Mouse (Mus musculus) ES-E14 (cell line): ENCODE measurements around the gene Osbpl10. TPM values are rescaled to one million over a fixed set of nuclear protein-coding genes. Genes with fewer than 3 reads are reported as not detected.

ENCODE experiments used
- DNase-seq: peaks from one replicate; pipeline ENCODE4 v3.0.0-alpha.2; 2013; ENCODE audit warnings: low read depth, low spot score
- H3K27ac ChIP-seq: 2 replicates; pipeline ENCODE4 v1.5.1; 2012; ENCODE audit warnings: low read depth, mild to moderate bottlenecking, low read length, moderate library complexity, mixed read lengths; ENCODE audit not compliant: poor library complexity, insufficient read depth, severe bottlenecking
- H3K36me3 ChIP-seq: 2 replicates; pipeline ENCODE4 v1.6.1; 2012; ENCODE audit warnings: mild to moderate bottlenecking, low read length, moderate library complexity, mixed read lengths; ENCODE audit not compliant: control insufficient read depth, poor library complexity, insufficient read depth, severe bottlenecking
- H3K4me1 ChIP-seq, 2 experiments: fragments of 150-350 bp in 1 of 2; sonication (generic) in 1 of 2; 2 replicates each; pipeline ENCODE4 v1.6.1; 2012; ENCODE audit warnings: low read length in 2 of 2, mild to moderate bottlenecking in 1 of 2, mixed read lengths in 1 of 2; ENCODE audit not compliant: control insufficient read depth in 2 of 2, insufficient read depth in 2 of 2, poor library complexity in 1 of 2
- H3K4me3 ChIP-seq, 2 experiments: fragments of 150-350 bp in 1 of 2; sonication (generic) in 1 of 2; 2 replicates each; pipeline ENCODE4 v1.5.1; 2012; ENCODE audit warnings: low read length in 2 of 2, low read depth in 1 of 2, mild to moderate bottlenecking in 1 of 2, mixed read lengths in 1 of 2; ENCODE audit not compliant: insufficient read depth in 1 of 2, poor library complexity in 1 of 2, severe bottlenecking in 1 of 2
- H3K9ac ChIP-seq: 2 replicates; pipeline ENCODE4 v1.6.1; 2012; ENCODE audit warnings: low read depth, mild to moderate bottlenecking, low read length, mixed read lengths; ENCODE audit not compliant: poor library complexity, insufficient read depth, severe bottlenecking
- H3K9me3 ChIP-seq: fragments of 150-350 bp; sonication (generic); 2 replicates; pipeline ENCODE4 v1.6.1; 2012; ENCODE audit warnings: low read depth, mild to moderate bottlenecking, low read length; ENCODE audit not compliant: control insufficient read depth, insufficient read depth
- CHD2 ChIP-seq: IDR thresholded peaks from 2 replicates; pipeline ENCODE4 v1.6.1; 2014; ENCODE audit warnings: mild to moderate bottlenecking, low read depth, low read length, inconsistent platforms
- HCFC1 ChIP-seq: IDR thresholded peaks from 2 replicates; pipeline ENCODE4 v1.6.1; 2012; ENCODE audit warnings: low read length, inconsistent platforms, borderline replicate concordance; ENCODE audit not compliant: insufficient read depth
- MAFK ChIP-seq: IDR thresholded peaks from 2 replicates; pipeline ENCODE4 v1.6.1; 2014; ENCODE audit warnings: mild to moderate bottlenecking, low read depth, low read length, inconsistent platforms; ENCODE audit not compliant: insufficient read depth
- ZC3H11A ChIP-seq: IDR thresholded peaks from 2 replicates; pipeline ENCODE4 v1.6.1; 2012; ENCODE audit warnings: low read depth, mild to moderate bottlenecking, inconsistent platforms, low read length, borderline replicate concordance
- ZNF384 ChIP-seq: IDR thresholded peaks from 2 replicates; pipeline ENCODE4 v1.6.1; 2012; ENCODE audit warnings: low read depth, low read length, inconsistent platforms
- in situ Hi-C, 2 experiments: fragments of 600-800 bp; cut with MboI; formaldehyde crosslinking; loops; one replicate each; pipeline ENCODE4 v1.15.1; 2025; ENCODE audit warnings: low sequenced_read_pairs in 2 of 2, inconsistent platforms in 1 of 2; ENCODE audit not compliant: unreplicated experiment in 2 of 2
- total RNA-seq: library from RNA; depleted of rRNA; stranded (reverse); fragments of 300-350 nt; gene quantifications from 2 replicates; pipeline ENCODE4 v1.2.3, GENCODE M21; 2012

Osbpl10 gene
- total RNA-seq, 1 experiment: 15.2 TPM

DNA sequence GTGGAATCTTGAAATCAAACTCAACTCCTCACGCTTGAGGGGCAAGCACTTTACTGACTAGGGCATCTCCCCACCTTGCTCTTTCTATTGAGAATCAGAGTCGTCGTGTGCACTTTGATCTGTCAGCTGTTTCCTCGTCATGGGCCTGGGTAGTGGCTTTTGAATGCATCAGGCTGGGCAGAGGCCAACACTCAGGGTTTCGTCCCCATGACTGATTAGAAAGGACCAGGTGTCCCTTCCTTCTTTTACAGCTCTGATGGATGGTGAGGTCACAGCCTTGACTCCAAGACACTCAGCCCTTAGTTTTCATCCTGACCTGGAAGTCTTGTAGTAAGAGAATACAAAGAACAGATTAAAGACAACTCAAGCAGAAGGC lies 21.4 kb downstream of the Osbpl10 start:
- no peak overlapping the region for H3K4me3 ChIP-seq
- no peak for DNase-seq
- no peak overlapping the region for H3K9ac ChIP-seq
- H3K27ac ChIP-seq: no peak overlapping the region
- in situ Hi-C loops: no loop called here
- H3K36me3 ChIP-seq: no peaks in the 10 kb centered on the region
- TF ChIP-seq CHD2 (no peak), MAFK (no peak), HCFC1 (no peak), ZC3H11A (no peak), ZNF384 (no peak)
- H3K9me3 ChIP-seq: no peaks in the 10 kb centered on the region
- H3K4me1 ChIP-seq: peaks cover 0 to 3% of the 10 kb centered on the region in 2 experiments; a peak in 3 of 4 replicates

- in situ Hi-C loops: no loop called here
These were observed 27.1 kb downstream of the Osbpl10 start for GRCm38 (mm10) chr9:115005446-115005845.

DNA sequence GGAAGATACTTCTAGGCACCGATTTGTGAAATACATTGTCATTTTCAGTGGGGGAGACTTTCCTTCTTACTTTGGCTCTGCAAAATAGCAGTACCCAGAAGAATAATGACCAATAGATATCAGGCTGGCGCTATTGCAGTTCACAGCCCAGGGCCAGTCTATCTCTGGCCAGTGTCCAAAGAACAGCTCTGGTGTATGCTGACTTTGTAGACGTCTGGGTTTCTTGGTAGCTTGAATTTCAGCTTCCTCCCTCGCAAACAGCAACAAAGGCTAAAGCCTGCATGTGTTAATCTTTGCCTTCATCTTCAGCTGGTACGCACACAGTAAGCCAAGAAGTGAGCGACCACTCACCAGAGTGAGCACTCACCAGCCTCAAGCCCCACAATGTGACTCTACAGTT lies 29.4 kb downstream of the Osbpl10 start:
- no peak overlapping the region for H3K27ac ChIP-seq
- no peak overlapping the region for H3K4me3 ChIP-seq
- TF ChIP-seq ZNF384 (no peak), ZC3H11A (no peak), CHD2 (no peak), MAFK (no peak), HCFC1 (no peak)

More at GRCm38 (mm10) chr9:115005446-115005845, 27.1 kb downstream of the Osbpl10 start:
- TF ChIP-seq MAFK: no peak
- TF ChIP-seq ZC3H11A: no peak
- TF ChIP-seq CHD2: no peak
- TF ChIP-seq ZNF384: no peak
- no peak for TF ChIP-seq HCFC1
- Histone ChIP-seq H3K9ac (no peak overlapping the region), H3K27ac (no peak overlapping the region), H3K9me3 (no peaks in the 10 kb centered on the region), H3K4me3 (no peak overlapping the region), H3K4me1 (peaks cover 0 to 3% of the 10 kb centered on the region in 2 experiments; a peak in 3 of 4 replicates), H3K36me3 (no peaks in the 10 kb centered on the region)
- no peak for DNase-seq

GRCm38 (mm10) chr9:115008194-115008593 lies 29.8 kb downstream of the Osbpl10 start:
- Histone ChIP-seq H3K9me3 (no peaks in the 10 kb centered on the region), H3K27ac (no peak overlapping the region), H3K9ac (no peak overlapping the region), H3K4me1 (peaks cover 0 to 5% of the 10 kb centered on the region in 2 experiments; a peak in 1 of 4 replicates), H3K4me3 (no peak overlapping the region), H3K36me3 (no peaks in the 10 kb centered on the region)
- in situ Hi-C loops: no loop called here
- no peak for TF ChIP-seq ZNF384
- no peak for TF ChIP-seq CHD2
- TF ChIP-seq MAFK: no peak
- TF ChIP-seq HCFC1: no peak
- no peak for TF ChIP-seq ZC3H11A
- DNase-seq: no peak

More for the DNA sequence above, 29.4 kb downstream of the Osbpl10 start:
- Histone ChIP-seq H3K36me3 (no peaks in the 10 kb centered on the region), H3K4me1 (peaks cover 0 to 2% of the 10 kb centered on the region in 2 experiments; a peak in 1 of 4 replicates), H3K9me3 (no peaks in the 10 kb centered on the region), H3K9ac (no peak overlapping the region)
- no peak for DNase-seq
- in situ Hi-C loops: no loop called here

GRCm38 (mm10) chr9:115012367-115012766 lies 34.0 kb downstream of the Osbpl10 start:
- Histone ChIP-seq H3K9ac (peak overlapping the region; percentile 0), H3K4me1 (peaks cover 0 to 8% of the 10 kb centered on the region in 2 experiments; a peak in 2 of 4 replicates), H3K36me3 (no peaks in the 10 kb centered on the region), H3K4me3 (peak overlapping the region; percentile 6 to 16; a peak in 3 of 4 replicates), H3K27ac (no peak overlapping the region; the same call in 1 of the 2 replicates), H3K9me3 (no peaks in the 10 kb centered on the region)
- TF ChIP-seq HCFC1: no peak
- TF ChIP-seq MAFK: no peak
- TF ChIP-seq ZC3H11A: no peak
- no peak for TF ChIP-seq ZNF384
- TF ChIP-seq CHD2: no peak
- in situ Hi-C loops: no loop called here
- no peak for DNase-seq
